31 mouse cellular contexts compared by ENCODE assay signal in genomic region chr6:115832152-115832850, GRCm38 (mm10). TPM values are rescaled to one million over a fixed set of nuclear protein-coding genes. Genes with fewer than 3 reads are reported as not detected.
DNase-seq lines count a peak whose midpoint lies in the region; ATAC-seq and TF ChIP-seq lines count a peak whose summit lies in the region.
"Had no signal": no experiment of that assay in that cellular context is flagged by ENCODE, and none has a peak within 500 bp of the region (broad histone marks: within the 10 kb centered on the region; RNA-seq: fewer than 3 reads in every experiment).

No protein-coding gene starts in this region.

- TF ChIP-seq RAD21 in MEL (IDR thresholded peaks at IDR 0.05; ENCODE audit: low read depth, low read length), result no peak

- TF ChIP-seq POLR2A in MEL (IDR thresholded peaks at IDR 0.05; ENCODE audit: control insufficient read depth in 1 of 2, insufficient read depth in 1 of 2, low read depth in 1 of 2, low read length in 2 of 2, poor library complexity in 1 of 2), result no peak

- ATAC-seq in liver, embryonic 13.5 days (ENCODE audit: low read depth), result peak; percentile 74; the same call in 1 of the 2 replicates
- ATAC-seq in liver, postnatal 0 days, result no peak
- 0 out of 2 replicates have a peak, but pooled peaks have one; percentile 32 for ATAC-seq in liver, embryonic 16.5 days (ENCODE audit: low read depth)
- ATAC-seq: CD4-positive, CD25-positive, alpha-beta regulatory T cell, adult 4 months; forebrain, embryonic 15.5 days; hindbrain, postnatal 0 days; Patski had no signal

- H3K27me3 ChIP-seq in liver, embryonic 13.5 days, result no peaks in the 10 kb centered on the region
- H3K27me3 ChIP-seq in liver, postnatal 0 days (ENCODE audit: insufficient read depth, low read length), result no peaks in the 10 kb centered on the region
- H3K27me3 ChIP-seq in MEL (ENCODE audit: control insufficient read depth in 1 of 2, insufficient read depth in 2 of 2, low read length in 2 of 2), result no peaks in the 10 kb centered on the region
- H3K27me3 ChIP-seq in liver, embryonic 16.5 days (ENCODE audit: control insufficient read depth, insufficient read depth, low read depth, low read length), result no peaks in the 10 kb centered on the region
- H3K27me3 ChIP-seq: embryonic facial prominence, embryonic 13.5 days; forebrain, embryonic 12.5 days; forebrain, embryonic 15.5 days; heart, embryonic 13.5 days; Patski had no signal

- no peaks in the 10 kb centered on the region for H3K9me3 ChIP-seq in liver, embryonic 13.5 days (replicated peaks)
- H3K9me3 ChIP-seq in liver, postnatal 0 days (ENCODE audit: low read length), result no peaks in the 10 kb centered on the region
- no peaks in the 10 kb centered on the region for H3K9me3 ChIP-seq in MEL (replicated peaks; ENCODE audit: insufficient read depth, low read length)
- no peaks in the 10 kb centered on the region for H3K9me3 ChIP-seq in liver, embryonic 16.5 days (replicated peaks; ENCODE audit: control insufficient read depth, low read length)
- H3K9me3 ChIP-seq: embryonic facial prominence, embryonic 10.5 days; embryonic facial prominence, embryonic 13.5 days; forebrain, embryonic 12.5 days; forebrain, embryonic 15.5 days; heart, embryonic 10.5 days; heart, embryonic 13.5 days had no signal

- TF ChIP-seq EP300 in liver, postnatal 0 days (IDR thresholded peaks at IDR 0.05; ENCODE audit: low read depth), result no peak
- no peak for TF ChIP-seq EP300 in MEL (IDR thresholded peaks at IDR 0.05; ENCODE audit: low read depth in 1 of 2, low read length in 2 of 2)

- H3K4me1 ChIP-seq in liver, embryonic 13.5 days (replicated peaks), result peaks cover 38% of the 10 kb centered on the region
- H3K4me1 ChIP-seq in liver, postnatal 0 days (ENCODE audit: insufficient read depth), result no peaks in the 10 kb centered on the region
- H3K4me1 ChIP-seq in MEL (ENCODE audit: control insufficient read depth in 1 of 2, insufficient read depth in 2 of 2, low read length in 2 of 2), result no peaks in the 10 kb centered on the region
- H3K4me1 ChIP-seq in liver, embryonic 16.5 days (ENCODE audit: control insufficient read depth, low read depth, low read length), result peaks cover 9% of the 10 kb centered on the region
- H3K4me1 ChIP-seq: embryonic facial prominence, embryonic 13.5 days; forebrain, embryonic 12.5 days; forebrain, embryonic 15.5 days; heart, embryonic 10.5 days had no signal

- H3K27ac ChIP-seq in liver, embryonic 13.5 days, result peak overlapping the region; percentile 50
- no peak overlapping the region for H3K27ac ChIP-seq in liver, postnatal 0 days (ENCODE audit: low read depth)
- H3K27ac ChIP-seq in MEL (ENCODE audit: control insufficient read depth, low read depth, low read length), result no peak overlapping the region
- no peak overlapping the region for H3K27ac ChIP-seq in liver, embryonic 16.5 days (ENCODE audit: low read length)
- H3K27ac ChIP-seq: embryonic facial prominence, embryonic 10.5 days; embryonic facial prominence, embryonic 13.5 days; forebrain, embryonic 12.5 days; forebrain, embryonic 15.5 days; heart, adult 2 months; heart, embryonic 10.5 days; heart, embryonic 13.5 days; hindbrain, embryonic 14.5 days; hindbrain, postnatal 0 days had no signal

- 82% methylated on average over 2 of the region's 2 CpGs for WGBS in liver, embryonic 13.5 days (ENCODE audit: insufficient replicate concordance)
- 75% methylated on average over 2 of the region's 2 CpGs for WGBS in liver, postnatal 0 days (ENCODE audit: insufficient replicate concordance)
- WGBS in liver, embryonic 16.5 days (ENCODE audit: insufficient replicate concordance), result 80% methylated on average over 2 of the region's 2 CpGs

- no peaks in the 10 kb centered on the region for H3K36me3 ChIP-seq in liver, embryonic 13.5 days
- H3K36me3 ChIP-seq in liver, postnatal 0 days (replicated peaks; ENCODE audit: insufficient read depth, low read length), result no peaks in the 10 kb centered on the region
- 0 out of 4 replicates have a peak, but pooled peaks cover 0 to 2% of the 10 kb centered on the region in 2 experiments for H3K36me3 ChIP-seq in MEL (ENCODE audit: control insufficient read depth in 1 of 2, insufficient read depth in 2 of 2, low read length in 2 of 2)
- no peaks in the 10 kb centered on the region; the same call in 1 of the 2 replicates for H3K36me3 ChIP-seq in liver, embryonic 16.5 days (ENCODE audit: control insufficient read depth, insufficient read depth)
- H3K36me3 ChIP-seq: embryonic facial prominence, embryonic 13.5 days; forebrain, embryonic 12.5 days; forebrain, embryonic 15.5 days; heart, embryonic 13.5 days had no signal

- H3K9ac ChIP-seq in liver, embryonic 13.5 days, result 0 out of 2 replicates have a peak overlapping the region, but pooled peaks have one; percentile 9
- no peak overlapping the region for H3K9ac ChIP-seq in liver, postnatal 0 days (replicated peaks)
- H3K9ac ChIP-seq in MEL (ENCODE audit: control insufficient read depth, low read depth, low read length, poor library complexity, severe bottlenecking), result no peak overlapping the region
- H3K9ac ChIP-seq in liver, embryonic 16.5 days (ENCODE audit: low read depth, low read length), result no peak overlapping the region
- H3K9ac ChIP-seq: embryonic facial prominence, embryonic 13.5 days; forebrain, embryonic 12.5 days; forebrain, embryonic 15.5 days; heart, embryonic 13.5 days; hindbrain, embryonic 14.5 days had no signal

- no peak overlapping the region for H3K4me2 ChIP-seq in liver, embryonic 13.5 days
- H3K4me2 ChIP-seq in liver, postnatal 0 days (ENCODE audit: low read depth, low read length), result no peak overlapping the region
- no peak overlapping the region for H3K4me2 ChIP-seq in liver, embryonic 16.5 days (ENCODE audit: low read depth, low read length)
- H3K4me2 ChIP-seq: embryonic facial prominence, embryonic 13.5 days; forebrain, embryonic 12.5 days; forebrain, embryonic 15.5 days; heart, embryonic 13.5 days; hindbrain, embryonic 14.5 days had no signal

- no peak for TF ChIP-seq CTCF in liver, postnatal 0 days (IDR thresholded peaks at IDR 0.05; ENCODE audit: low read depth)
- TF ChIP-seq CTCF in MEL (IDR thresholded peaks at IDR 0.05 in 2 of 3, conservative IDR thresholded peaks at IDR 0.05 in 1 of 3; ENCODE audit: control insufficient read depth in 1 of 3, insufficient read depth in 1 of 3, low read depth in 2 of 3, low read length in 3 of 3, poor library complexity in 1 of 3, severe bottlenecking in 1 of 3), result no peak

- DNase-seq in liver, embryonic 13.5 days, result no peak
- DNase-seq in liver, postnatal 0 days, result no peak
- DNase-seq in MEL (ENCODE audit: low read depth, low spot score), result peak; percentile 12
- no peak for DNase-seq in kidney, adult 18-20 months
- no peak for DNase-seq in urinary bladder, adult 2 months (ENCODE audit: low spot score)
- DNase-seq in frontal cortex, postnatal 36 days (ENCODE audit: low spot score in 2 of 2), result no peak
- DNase-seq: adrenal gland, adult 2 months; adrenal gland, postnatal 25 days; cerebellum, adult 11-12 months; cerebellum, adult 8-10 months; cerebellum, postnatal 10 days; cerebellum, postnatal 36 days; embryo, embryonic 11 days; gastrocnemius, postnatal 10 days; gastrocnemius, postnatal 36 days; heart, adult 2 months; heart, postnatal 14 days; heart, postnatal 4 days had no signal

- H3K4me3 ChIP-seq in liver, embryonic 13.5 days (replicated peaks), result no peak overlapping the region
- H3K4me3 ChIP-seq in liver, postnatal 0 days (ENCODE audit: low read depth, low read length), result no peak overlapping the region
- H3K4me3 ChIP-seq in MEL (ENCODE audit: control insufficient read depth in 1 of 2, insufficient read depth in 1 of 2, low read depth in 2 of 2, low read length in 2 of 2), result no peak overlapping the region
- H3K4me3 ChIP-seq in liver, embryonic 16.5 days (ENCODE audit: low read depth, low read length), result no peak overlapping the region
- H3K4me3 ChIP-seq: embryonic facial prominence, embryonic 10.5 days; embryonic facial prominence, embryonic 13.5 days; erythroblast, embryonic 14.5 days; forebrain, embryonic 12.5 days; forebrain, embryonic 15.5 days; heart, adult 2 months; heart, embryonic 10.5 days; heart, embryonic 13.5 days had no signal

- H3K79me2 ChIP-seq in MEL (ENCODE audit: control insufficient read depth, insufficient read depth, low read length, poor library complexity), result no peaks in the 10 kb centered on the region

RNA-seq across cellular contexts. Expression of gene Efcab12, which starts 5.9 kb away (rescaled TPM):
- polyA plus RNA-seq in liver, embryonic 13.5 days (2015; fragmentation: Nextera tagmentation; extraction: Ambion mirVana), result 0.15 and 0.16 TPM in 2 replicates
- polyA plus RNA-seq in liver, postnatal 0 days (2015; fragmentation: Nextera tagmentation; extraction: Ambion mirVana), result 0.11 TPM in 1 of 2 replicates, not detected in the other
- total RNA-seq in MEL (2012; rRNA removed), result not detected in 2 replicates
- polyA plus RNA-seq in MEL (2012; ENCODE audit: insufficient read depth in 1 of 2, insufficient read length in 2 of 2, low read depth in 1 of 2, low replicate concordance in 2 of 2, missing spikeins in 1 of 2), result under 1 TPM in 1 of 2 experiments, not detected in 1; 0.11 TPM
- polyA plus RNA-seq in liver, embryonic 16.5 days (2015; fragmentation: Nextera tagmentation; extraction: Ambion mirVana), result 0.08 TPM in 1 of 2 replicates, not detected in the other
- 0.56 and 0.74 TPM in 2 replicates for polyA plus RNA-seq in urinary bladder, adult 2 months (2012; rRNA removed)
- polyA plus RNA-seq: C2C12; erythroblast, embryonic 14.5 days had no signal

RNA-seq across cellular contexts. Expression of gene Mbd4, which starts 20.9 kb away (rescaled TPM):
- polyA plus RNA-seq in liver, embryonic 13.5 days (2015; fragmentation: Nextera tagmentation; extraction: Ambion mirVana), result 9.9 and 12.1 TPM in 2 replicates
- 4.1 and 4.6 TPM in 2 replicates for polyA plus RNA-seq in liver, postnatal 0 days (2015; fragmentation: Nextera tagmentation; extraction: Ambion mirVana)
- total RNA-seq in MEL (2012; rRNA removed), result 5.6 and 6.4 TPM in 2 replicates
- polyA plus RNA-seq in MEL (2012; ENCODE audit: insufficient read depth in 1 of 2, insufficient read length in 2 of 2, low read depth in 1 of 2, low replicate concordance in 2 of 2, missing spikeins in 1 of 2), result 10 to 100 TPM in 1 of 2 experiments, not detected in 1; 10.1 TPM
- 8.5 and 9.3 TPM in 2 replicates for polyA plus RNA-seq in liver, embryonic 16.5 days (2015; fragmentation: Nextera tagmentation; extraction: Ambion mirVana)
- 4.4 and 5.0 TPM in 2 replicates for polyA plus RNA-seq in urinary bladder, adult 2 months (2012; rRNA removed)

RNA-seq across cellular contexts. Expression of gene Ift122, which starts 21.0 kb away (rescaled TPM):
- polyA plus RNA-seq in liver, embryonic 13.5 days (2015; fragmentation: Nextera tagmentation; extraction: Ambion mirVana), result 2.9 and 3.0 TPM in 2 replicates
- 1.2 and 1.6 TPM in 2 replicates for polyA plus RNA-seq in liver, postnatal 0 days (2015; fragmentation: Nextera tagmentation; extraction: Ambion mirVana)
- total RNA-seq in MEL (2012; rRNA removed), result 3.3 and 4.0 TPM in 2 replicates
- polyA plus RNA-seq in MEL (2012; ENCODE audit: insufficient read depth in 1 of 2, insufficient read length in 2 of 2, low read depth in 1 of 2, low replicate concordance in 2 of 2, missing spikeins in 1 of 2), result 1 to 10 TPM in 1 of 2 experiments, not detected in 1; 8.0 TPM
- 2.1 and 2.7 TPM in 2 replicates for polyA plus RNA-seq in liver, embryonic 16.5 days (2015; fragmentation: Nextera tagmentation; extraction: Ambion mirVana)
- polyA plus RNA-seq in urinary bladder, adult 2 months (2012; rRNA removed), result 12.8 and 13.7 TPM in 2 replicates

RNA-seq across cellular contexts. Expression of gene Rpl32, which starts 23.8 kb away (rescaled TPM):
- 1,700 and 1,736 TPM in 2 replicates for polyA plus RNA-seq in liver, embryonic 13.5 days (2015; fragmentation: Nextera tagmentation; extraction: Ambion mirVana)
- polyA plus RNA-seq in liver, postnatal 0 days (2015; fragmentation: Nextera tagmentation; extraction: Ambion mirVana), result 1,354 and 1,414 TPM in 2 replicates
- 4,686 and 5,400 TPM in 2 replicates for total RNA-seq in MEL (2012; rRNA removed)
- polyA plus RNA-seq in MEL (2012; ENCODE audit: insufficient read depth in 1 of 2, insufficient read length in 2 of 2, low read depth in 1 of 2, low replicate concordance in 2 of 2, missing spikeins in 1 of 2), result 1,000 to 10,000 TPM in 1 of 2 experiments, not detected in 1; 4,514 TPM
- polyA plus RNA-seq in liver, embryonic 16.5 days (2015; fragmentation: Nextera tagmentation; extraction: Ambion mirVana), result 967 and 1,136 TPM in 2 replicates
- 2,458 and 3,073 TPM in 2 replicates for polyA plus RNA-seq in urinary bladder, adult 2 months (2012; rRNA removed)

RNA-seq across cellular contexts. Expression of gene Cand2, which starts 58.0 kb away (rescaled TPM):
- 3.3 and 4.3 TPM in 2 replicates for polyA plus RNA-seq in liver, embryonic 13.5 days (2015; fragmentation: Nextera tagmentation; extraction: Ambion mirVana)
- 0.59 and 0.61 TPM in 2 replicates for polyA plus RNA-seq in liver, postnatal 0 days (2015; fragmentation: Nextera tagmentation; extraction: Ambion mirVana)
- total RNA-seq in MEL (2012; rRNA removed), result 1.8 and 2.4 TPM in 2 replicates
- polyA plus RNA-seq in MEL (2012; ENCODE audit: insufficient read depth in 1 of 2, insufficient read length in 2 of 2, low read depth in 1 of 2, low replicate concordance in 2 of 2, missing spikeins in 1 of 2), result 1 to 10 TPM in 1 of 2 experiments, not detected in 1; 6.6 TPM
- 2.5 and 2.8 TPM in 2 replicates for polyA plus RNA-seq in liver, embryonic 16.5 days (2015; fragmentation: Nextera tagmentation; extraction: Ambion mirVana)
- 6.5 and 7.0 TPM in 2 replicates for polyA plus RNA-seq in urinary bladder, adult 2 months (2012; rRNA removed)
